ENCODE assay signal across 9 mouse cellular contexts in genomic region chr7:135165155-135165554, GRCm38 (mm10).
DNase-seq lines count a peak whose midpoint lies in the region; ATAC-seq lines count a peak whose summit lies in the region.
"Had no signal": no experiment of that assay in that cellular context is flagged by ENCODE, and none has a peak within 500 bp of the region (broad histone marks: within the 10 kb centered on the region; RNA-seq: fewer than 3 reads in every experiment).

No protein-coding gene starts in this region.

- ATAC-seq in hindbrain, embryonic 14.5 days (ENCODE audit: low FRiP score): no peak
- no peak; the same call in 1 of the 2 replicates for ATAC-seq in hindbrain, embryonic 16.5 days
- 0 out of 2 replicates have a peak, but pooled peaks have one; percentile 49 for ATAC-seq in forebrain, embryonic 12.5 days (ENCODE audit: low FRiP score)
- no peak for ATAC-seq in inflammation-experienced regulatory T-cells, adult 6 months

- no peak overlapping the region for H3K27ac ChIP-seq in hindbrain, embryonic 14.5 days
- H3K27ac ChIP-seq in hindbrain, embryonic 16.5 days (ENCODE audit: low read depth, low read length): no peak overlapping the region
- H3K27ac ChIP-seq in forebrain, embryonic 12.5 days: no peak overlapping the region
- H3K27ac ChIP-seq in limb, embryonic 10.5 days: no peak overlapping the region
- H3K27ac ChIP-seq: liver, embryonic 15.5 days had no signal

- H3K27me3 ChIP-seq in hindbrain, embryonic 14.5 days (ENCODE audit: control insufficient read depth, insufficient read depth, low read length): no peaks in the 10 kb centered on the region
- no peaks in the 10 kb centered on the region for H3K27me3 ChIP-seq in hindbrain, embryonic 16.5 days (replicated peaks; ENCODE audit: control insufficient read depth, insufficient read depth, low read length)
- H3K27me3 ChIP-seq in forebrain, embryonic 12.5 days: no peaks in the 10 kb centered on the region
- H3K27me3 ChIP-seq in limb, embryonic 10.5 days (ENCODE audit: low read depth, poor library complexity, severe bottlenecking): no peaks in the 10 kb centered on the region
- H3K27me3 ChIP-seq: liver, embryonic 15.5 days had no signal

- no peak overlapping the region for H3K4me3 ChIP-seq in hindbrain, embryonic 14.5 days (replicated peaks; ENCODE audit: low read length)
- no peak overlapping the region for H3K4me3 ChIP-seq in hindbrain, embryonic 16.5 days (ENCODE audit: low read length)
- no peak overlapping the region for H3K4me3 ChIP-seq in forebrain, embryonic 12.5 days (replicated peaks)
- no peak overlapping the region for H3K4me3 ChIP-seq in limb, embryonic 10.5 days
- H3K4me3 ChIP-seq: liver, embryonic 15.5 days had no signal

- WGBS in hindbrain, embryonic 14.5 days: 40% methylated on average over 3 of the region's 3 CpGs
- WGBS in hindbrain, embryonic 16.5 days: 32% methylated on average over 3 of the region's 3 CpGs
- WGBS in forebrain, embryonic 12.5 days: 37% methylated on average over 3 of the region's 3 CpGs
- WGBS in limb, embryonic 10.5 days: 45% methylated on average over 3 of the region's 3 CpGs

- no peaks in the 10 kb centered on the region for H3K9me3 ChIP-seq in hindbrain, embryonic 14.5 days (ENCODE audit: control insufficient read depth, low read length)
- H3K9me3 ChIP-seq in hindbrain, embryonic 16.5 days (ENCODE audit: control insufficient read depth, low read length): no peaks in the 10 kb centered on the region
- no peaks in the 10 kb centered on the region for H3K9me3 ChIP-seq in forebrain, embryonic 12.5 days
- no peaks in the 10 kb centered on the region for H3K9me3 ChIP-seq in limb, embryonic 10.5 days (replicated peaks)
- H3K9me3 ChIP-seq: liver, embryonic 15.5 days had no signal

- H3K4me2 ChIP-seq in hindbrain, embryonic 14.5 days (replicated peaks): no peak overlapping the region
- no peak overlapping the region for H3K4me2 ChIP-seq in hindbrain, embryonic 16.5 days (ENCODE audit: low read length)
- H3K4me2 ChIP-seq in forebrain, embryonic 12.5 days: no peak overlapping the region
- H3K4me2 ChIP-seq: liver, embryonic 15.5 days had no signal

- no peaks in the 10 kb centered on the region for H3K36me3 ChIP-seq in hindbrain, embryonic 14.5 days (replicated peaks; ENCODE audit: control insufficient read depth, insufficient read depth)
- no peaks in the 10 kb centered on the region for H3K36me3 ChIP-seq in hindbrain, embryonic 16.5 days (ENCODE audit: control insufficient read depth, insufficient read depth, low read length)
- peaks cover 9% of the 10 kb centered on the region; the same call in 1 of the 2 replicates for H3K36me3 ChIP-seq in forebrain, embryonic 12.5 days (replicated peaks)
- peaks cover 59% of the 10 kb centered on the region for H3K36me3 ChIP-seq in limb, embryonic 10.5 days
- H3K36me3 ChIP-seq: liver, embryonic 15.5 days had no signal

- no peak overlapping the region for H3K9ac ChIP-seq in hindbrain, embryonic 14.5 days
- no peak overlapping the region for H3K9ac ChIP-seq in hindbrain, embryonic 16.5 days (ENCODE audit: low read depth, low read length)
- no peak overlapping the region for H3K9ac ChIP-seq in forebrain, embryonic 12.5 days
- H3K9ac ChIP-seq: liver, embryonic 15.5 days had no signal

- H3K4me1 ChIP-seq in hindbrain, embryonic 14.5 days (replicated peaks; ENCODE audit: control insufficient read depth, insufficient read depth, low read length): no peaks in the 10 kb centered on the region
- H3K4me1 ChIP-seq in hindbrain, embryonic 16.5 days (ENCODE audit: control insufficient read depth, insufficient read depth, low read depth, low read length): no peaks in the 10 kb centered on the region
- H3K4me1 ChIP-seq in forebrain, embryonic 12.5 days: peaks cover 7% of the 10 kb centered on the region; the same call in 1 of the 2 replicates
- H3K4me1 ChIP-seq in limb, embryonic 10.5 days: no peaks in the 10 kb centered on the region
- H3K4me1 ChIP-seq: liver, embryonic 15.5 days had no signal

- DNase-seq in hindbrain, embryonic 14.5 days (ENCODE audit: low spot score): peak; percentile 63
- DNase-seq in c-Kit-positive CD71-negative TER-119-negative erythroid progenitor cells, embryonic 14.5 days (ENCODE audit: low read depth): peak; percentile 13
- DNase-seq in kidney, adult 9 months: peak; percentile 68
- peak; percentile 47 for DNase-seq in limb, embryonic 10.5 days (ENCODE audit: low spot score)
- DNase-seq in ovary, postnatal 36 days (ENCODE audit: low spot score): peak; percentile 35

Comparison
In these comparisons a context has a peak if more than half of its experiments do, and no peak if none do; other contexts are left out.
1. DNase-seq: peak in every context shown above with its lines; median percentile 68 in kidney, adult 9 months; 63 in hindbrain, embryonic 14.5 days; 47 in limb, embryonic 10.5 days; 35 in ovary, postnatal 36 days; 13 in c-Kit-positive CD71-negative TER-119-negative erythroid progenitor cells, embryonic 14.5 days.